Mouse (Mus musculus) A20 (cell line): ENCODE data around the gene Por.
A peak's percentile ranks its signal among the peaks of the same experiment; 100 is the strongest.

Experiments
- DNase-seq: peaks from one replicate; pipeline ENCODE4 v3.0.0-alpha.2; 2011; ENCODE audit warnings: low read depth, low spot score

Gene Por

DNA sequence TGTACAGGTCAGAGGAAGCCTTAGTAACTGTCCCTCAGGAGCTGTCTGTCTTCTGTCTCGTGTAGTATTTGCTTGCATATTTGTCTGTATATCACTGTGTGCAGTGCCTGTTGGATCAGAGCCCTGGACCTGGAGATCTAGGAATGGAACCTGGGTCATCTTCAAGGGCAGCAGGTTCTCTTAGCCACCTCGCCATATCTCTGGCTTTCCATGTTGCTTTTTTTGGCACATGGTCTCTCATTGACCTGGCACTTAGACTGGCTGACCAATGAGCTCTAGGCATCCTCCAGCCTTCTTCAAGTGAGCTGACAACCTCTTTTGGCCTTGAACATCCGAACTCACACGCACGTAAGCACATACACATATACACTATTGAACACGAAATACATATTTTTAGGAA, 32.4 kb downstream of the Por start:
- DNase-seq = no peak

DNA sequence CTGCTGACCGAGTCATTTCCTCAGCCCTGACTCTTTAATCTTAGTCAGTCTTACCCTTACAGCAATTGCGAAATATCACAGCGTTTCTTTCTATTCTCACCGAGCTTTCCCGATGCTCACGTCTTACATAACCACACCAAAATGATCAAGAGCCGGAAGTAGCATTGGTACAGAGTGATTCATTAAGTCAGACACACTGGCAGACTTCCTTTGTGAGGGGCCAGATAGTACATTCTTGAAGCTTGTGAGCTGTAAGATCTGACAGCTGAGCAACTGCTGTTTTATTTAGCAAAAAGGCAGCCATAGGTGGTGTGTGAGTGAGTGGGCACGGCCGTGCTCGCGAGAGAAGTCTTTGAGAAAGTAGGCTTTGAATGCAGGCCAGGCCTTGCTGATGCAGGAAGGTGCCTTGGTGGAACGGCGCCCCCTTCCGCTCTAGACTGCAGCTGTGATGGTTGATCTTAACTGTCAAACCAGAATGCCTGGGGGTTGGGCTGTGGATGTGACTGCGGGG, 32.9 kb downstream of the Por start:
- peak; percentile 18 for DNase-seq

DNA sequence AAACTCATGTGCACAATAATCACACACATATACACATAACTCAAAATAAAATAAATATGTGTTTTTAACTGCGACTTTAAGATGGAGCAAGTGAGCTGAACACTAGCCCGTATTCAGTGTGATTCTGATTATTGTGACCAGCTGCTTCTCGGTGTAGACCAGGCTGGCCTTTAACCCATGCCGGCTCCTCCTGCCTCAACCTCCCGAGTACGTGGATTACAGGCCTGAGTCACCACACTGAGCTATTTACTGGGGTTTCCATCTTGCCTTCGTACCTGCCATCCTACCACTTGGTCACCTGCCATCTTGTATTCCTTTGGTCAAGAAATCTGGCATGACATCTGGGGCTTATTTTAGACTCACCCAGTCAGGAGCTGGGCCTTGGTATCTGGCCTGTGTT, 33.6 kb downstream of the Por start:
- no peak for DNase-seq

DNA sequence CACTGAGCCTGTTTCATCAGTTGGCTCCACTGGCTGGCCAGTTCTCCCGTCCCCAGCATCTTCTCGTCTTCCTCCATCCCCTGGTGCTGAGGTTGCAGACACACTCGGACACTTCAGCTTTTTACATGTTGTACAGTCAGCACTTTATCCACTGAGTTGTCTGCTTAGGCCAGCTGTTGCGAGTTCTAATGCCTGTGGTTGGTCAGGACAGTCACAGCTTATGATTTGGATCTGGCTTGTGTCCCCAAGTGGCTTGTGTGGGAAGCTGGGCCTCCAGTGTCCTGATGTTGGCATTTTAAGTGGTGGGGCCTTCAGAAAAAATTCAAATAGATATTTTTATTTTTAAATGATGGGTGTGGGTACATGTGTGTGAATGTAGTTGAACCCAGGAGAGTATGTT, 35.5 kb downstream of the Por start:
- no peak for DNase-seq

DNA sequence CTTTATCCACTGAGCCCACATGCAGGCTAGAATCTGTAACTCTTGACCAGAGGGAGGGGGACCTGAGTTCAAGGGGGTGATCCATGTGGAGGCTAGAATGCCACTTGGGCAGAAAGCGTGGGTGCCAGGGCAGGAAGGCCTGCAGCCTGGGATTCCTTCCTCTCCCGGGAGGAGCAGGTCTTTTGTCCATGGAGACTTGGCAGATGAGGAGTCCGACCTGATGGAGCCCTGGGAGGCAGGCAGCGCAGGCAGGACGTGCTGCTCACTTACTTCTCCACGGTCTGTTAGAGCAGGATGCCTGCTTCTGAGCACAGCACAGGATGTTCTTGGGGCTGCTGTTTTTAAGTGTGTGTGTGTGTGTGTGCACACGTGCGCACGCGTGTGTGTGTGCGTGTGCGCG, 37.2 kb downstream of the Por start:
- DNase-seq = no peak

DNA sequence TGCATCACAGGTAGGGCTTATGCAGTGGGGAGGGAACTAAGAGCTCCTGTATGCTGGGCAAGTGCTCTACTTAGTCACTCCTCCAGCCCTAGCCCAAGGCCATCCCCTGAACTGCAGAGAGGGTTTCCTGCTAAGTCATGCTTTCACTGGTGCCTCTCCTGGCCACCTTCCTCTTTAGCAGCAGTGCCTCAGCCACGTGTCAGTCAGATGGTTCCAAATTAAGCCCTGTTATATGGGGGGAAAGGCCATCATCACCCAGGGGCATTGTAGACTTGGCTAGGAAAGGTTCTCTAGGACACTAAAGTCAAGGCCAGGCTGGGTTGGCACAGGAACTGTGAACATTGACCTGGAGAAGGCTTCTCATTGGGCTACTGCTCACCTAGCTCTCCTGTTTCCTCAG, 38.0 kb downstream of the Por start:
- peak; percentile 60 for DNase-seq

DNA sequence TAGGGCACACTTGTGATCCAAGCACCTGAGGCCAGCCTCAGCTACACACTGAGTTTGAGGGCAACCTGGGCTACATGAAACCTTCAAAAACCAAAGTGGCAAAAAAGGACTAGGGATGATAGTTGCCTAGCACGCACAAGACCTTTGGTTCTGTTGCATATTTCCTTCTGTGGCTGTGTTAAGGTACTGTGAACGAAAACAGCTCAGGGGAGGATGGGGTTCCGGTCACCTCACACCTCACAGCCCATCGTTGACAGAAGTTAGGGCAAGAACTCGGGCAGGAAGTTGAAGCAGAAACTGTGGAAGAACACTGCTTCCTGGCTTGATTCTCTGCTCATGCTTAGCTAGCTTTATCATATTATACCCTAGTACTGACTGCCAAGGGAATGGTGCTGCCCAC, 39.9 kb downstream of the Por start:
- DNase-seq = no peak

DNA sequence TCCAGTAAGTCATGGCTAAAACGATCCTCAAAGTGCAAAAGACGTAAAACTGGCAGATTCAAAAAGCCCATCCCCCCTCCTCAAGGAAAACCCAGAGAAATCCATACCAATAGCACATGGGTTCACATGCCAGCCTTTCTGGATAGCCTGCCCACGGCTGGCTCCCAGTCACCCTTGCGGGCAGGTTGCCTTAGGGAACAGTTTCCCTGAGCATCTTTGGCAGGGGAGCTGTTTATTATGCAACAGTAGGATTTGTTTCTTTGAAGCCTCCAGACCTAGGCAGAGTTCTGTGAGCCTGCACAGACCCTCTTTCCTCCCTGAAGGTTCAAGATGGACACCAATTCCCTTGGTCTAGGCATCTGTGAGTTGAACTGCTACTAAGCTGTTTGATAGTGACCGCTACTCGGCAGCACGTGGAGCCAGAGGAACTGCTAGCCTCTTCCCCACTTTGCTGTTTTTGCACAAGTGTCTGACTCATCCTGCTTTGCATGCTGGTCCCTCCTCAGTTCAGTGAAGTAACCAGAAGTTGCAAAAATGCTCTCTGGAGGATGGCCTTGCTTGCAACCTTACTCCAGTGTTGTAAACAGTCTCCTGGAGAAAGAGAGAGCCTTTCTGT, 40.9 kb downstream of the Por start:
- peak; percentile 78 for DNase-seq

DNA sequence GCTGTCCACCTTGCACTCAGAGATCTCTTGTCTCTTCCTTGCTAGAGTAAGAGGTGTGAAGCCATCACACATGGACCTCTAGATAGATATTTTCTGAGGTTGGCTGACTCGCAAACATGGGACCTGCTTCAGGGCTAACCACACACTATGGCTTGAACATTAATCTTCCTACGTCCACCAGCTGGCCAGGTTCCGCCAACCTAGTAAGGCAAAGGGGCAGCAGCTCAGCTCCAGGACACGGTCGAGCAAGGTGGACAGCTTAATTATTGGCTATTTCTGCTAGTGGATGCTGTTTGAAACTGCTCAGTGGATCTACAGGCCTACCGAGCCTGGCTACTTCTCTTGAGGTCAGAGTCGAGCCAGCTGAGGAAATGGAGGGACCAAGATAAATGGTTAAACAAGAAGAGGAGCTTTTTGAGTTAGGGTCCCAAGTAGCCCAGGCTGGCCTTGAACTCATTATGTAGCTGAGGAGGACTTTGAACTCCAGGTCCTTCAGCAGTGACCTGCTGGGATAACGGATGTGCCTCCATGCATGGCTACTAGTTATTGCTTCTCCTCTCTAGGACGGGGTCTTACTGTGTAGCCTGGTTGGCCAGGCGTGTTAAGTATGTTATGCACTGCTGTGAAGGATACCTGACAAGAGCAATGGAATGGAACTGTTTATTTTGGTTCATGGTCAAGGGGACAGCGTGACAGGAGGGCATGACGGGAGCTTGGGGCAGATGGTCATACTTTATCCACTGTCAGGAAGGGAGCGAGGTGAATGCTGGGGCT, 41.9 kb downstream of the Por start:
- no peak for DNase-seq

DNA sequence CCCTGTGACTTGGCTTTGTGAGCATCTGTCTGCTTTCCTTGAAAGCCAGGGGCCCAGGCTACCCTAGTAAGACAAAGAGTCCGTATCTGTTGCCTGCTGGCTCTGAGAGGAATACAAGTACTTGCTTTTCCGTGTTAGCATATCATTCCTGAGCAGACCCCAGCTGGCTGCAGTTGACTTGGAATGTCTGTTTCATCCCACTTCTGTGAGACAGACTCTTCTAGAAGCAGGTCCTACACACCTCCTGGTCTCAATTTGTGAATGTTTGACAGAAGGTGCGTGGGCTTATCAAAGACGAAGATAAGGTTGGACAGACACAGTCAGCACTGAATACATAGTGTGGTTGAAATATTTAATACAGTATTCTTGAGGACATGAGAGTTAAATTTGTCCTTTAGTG, 43.0 kb downstream of the Por start:
- DNase-seq = peak; percentile 24

DNA sequence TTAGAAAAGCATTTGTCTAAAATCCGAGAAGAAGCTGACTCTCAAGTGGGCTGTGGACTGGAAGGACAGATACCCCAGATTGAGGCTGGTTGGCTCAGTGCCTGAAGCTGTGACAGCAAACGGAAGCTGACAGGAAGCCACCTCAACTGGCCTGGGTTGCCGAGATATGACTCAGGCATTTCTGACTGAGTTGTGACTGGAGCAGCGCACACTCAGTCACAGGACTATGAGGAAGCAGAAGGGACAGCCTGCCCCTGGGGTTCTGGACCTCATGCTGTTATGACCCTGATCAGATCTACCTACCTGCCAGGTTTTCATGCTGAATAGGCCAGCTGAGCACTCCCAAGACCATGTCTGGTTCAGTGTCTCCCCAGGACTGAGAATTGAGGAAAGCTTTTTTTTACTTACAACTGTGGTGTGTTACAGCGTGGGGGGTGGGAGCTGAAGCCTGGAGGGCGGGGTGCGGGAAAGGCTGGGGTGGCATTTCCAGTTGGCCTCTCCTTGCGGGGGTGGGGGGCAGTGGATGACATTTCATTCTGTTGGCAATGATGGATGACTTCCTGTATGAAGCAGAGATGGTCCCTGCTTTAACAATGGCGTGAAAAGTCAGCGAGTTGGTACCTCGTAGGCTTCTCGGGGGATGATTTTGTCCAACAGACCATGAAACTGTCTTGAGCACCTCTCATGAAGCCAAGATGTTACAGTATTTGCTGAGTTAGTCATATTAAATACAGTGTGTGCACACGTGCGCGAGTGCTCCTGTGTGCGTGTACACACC, 43.8 kb downstream of the Por start:
- peak; percentile 82 for DNase-seq

DNA sequence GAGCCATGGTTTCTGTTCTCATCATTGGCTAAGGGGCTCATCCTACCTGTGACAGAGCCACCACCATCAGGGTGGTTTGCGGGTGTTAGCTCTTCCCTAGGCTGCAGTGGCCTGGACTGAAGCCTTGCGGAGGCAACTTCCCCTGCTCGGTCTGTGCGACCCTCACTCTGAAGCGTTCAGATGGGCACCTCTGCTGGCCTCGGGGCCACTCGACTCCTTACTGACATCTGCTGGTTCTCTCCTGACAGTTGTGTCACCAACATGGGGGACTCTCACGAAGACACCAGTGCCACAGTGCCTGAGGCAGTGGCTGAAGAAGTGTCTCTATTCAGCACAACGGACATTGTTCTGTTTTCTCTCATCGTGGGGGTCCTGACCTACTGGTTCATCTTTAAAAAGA, 45.8 kb downstream of the Por start:
- peak; percentile 22 for DNase-seq

DNA sequence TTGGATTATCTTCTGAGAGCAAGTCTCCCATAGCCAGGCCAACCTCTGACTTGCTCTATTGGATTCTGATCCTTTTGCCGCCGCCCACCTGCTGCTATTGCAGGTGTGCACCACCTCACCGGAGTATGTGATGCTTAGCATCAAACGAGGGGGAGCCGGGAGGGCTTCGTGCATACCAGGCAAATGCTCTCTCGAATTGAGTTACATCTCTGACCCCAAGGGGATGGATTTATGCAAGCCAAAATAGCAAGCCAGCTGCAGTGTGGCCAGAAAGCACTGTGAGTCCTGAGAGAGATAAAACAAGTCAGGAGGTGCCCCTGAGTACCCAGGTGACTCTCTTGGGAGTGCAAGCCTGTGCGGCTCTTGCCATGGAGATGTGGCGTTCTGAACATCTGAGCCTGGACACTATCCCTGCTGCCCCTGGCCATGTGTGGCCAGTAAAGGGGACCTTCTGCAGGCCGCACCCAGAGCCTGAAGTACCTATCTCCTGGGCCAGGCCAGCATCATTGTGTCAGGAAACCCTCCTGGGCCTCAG, 49.8 kb downstream of the Por start:
- DNase-seq = no peak

DNA sequence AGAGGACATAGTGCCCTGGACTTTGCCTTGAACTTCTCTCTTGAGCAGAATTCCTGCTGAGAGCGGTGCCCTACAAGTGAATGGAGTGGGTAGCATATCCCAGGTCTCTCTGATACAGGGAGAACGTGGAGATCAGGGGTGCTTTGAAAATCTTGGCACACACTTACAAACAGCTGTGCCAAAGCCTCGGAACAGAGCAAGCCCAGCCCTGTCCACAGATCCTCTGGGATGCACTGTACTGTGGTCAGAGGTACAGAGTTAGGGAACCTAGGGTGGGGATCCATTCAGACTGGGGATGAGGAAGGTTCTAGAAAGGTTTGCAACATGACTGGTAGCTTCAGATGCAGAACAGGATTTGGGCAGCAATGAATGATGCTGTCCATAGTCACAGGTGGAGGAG, 50.3 kb downstream of the Por start:
- DNase-seq = no peak

DNA sequence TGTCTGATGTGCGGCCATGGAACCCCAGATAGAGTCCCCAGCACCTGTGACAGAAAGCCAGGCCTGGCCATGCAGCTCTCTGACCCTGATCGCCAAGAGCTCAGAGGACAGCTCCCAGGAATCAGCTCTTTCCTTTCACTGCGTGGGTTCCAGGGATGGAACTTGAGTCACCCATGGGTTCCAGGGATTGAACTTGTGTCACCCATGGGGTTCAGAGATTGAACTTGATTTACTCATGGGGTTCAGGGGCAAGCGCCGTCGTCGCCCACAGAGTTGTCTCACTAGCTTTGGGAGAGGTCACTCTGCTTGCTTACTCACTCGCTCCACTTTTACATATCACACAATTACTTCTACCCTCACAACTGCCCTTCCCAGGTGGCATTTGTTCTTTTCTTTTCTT, 51.2 kb downstream of the Por start:
- no peak for DNase-seq

DNA sequence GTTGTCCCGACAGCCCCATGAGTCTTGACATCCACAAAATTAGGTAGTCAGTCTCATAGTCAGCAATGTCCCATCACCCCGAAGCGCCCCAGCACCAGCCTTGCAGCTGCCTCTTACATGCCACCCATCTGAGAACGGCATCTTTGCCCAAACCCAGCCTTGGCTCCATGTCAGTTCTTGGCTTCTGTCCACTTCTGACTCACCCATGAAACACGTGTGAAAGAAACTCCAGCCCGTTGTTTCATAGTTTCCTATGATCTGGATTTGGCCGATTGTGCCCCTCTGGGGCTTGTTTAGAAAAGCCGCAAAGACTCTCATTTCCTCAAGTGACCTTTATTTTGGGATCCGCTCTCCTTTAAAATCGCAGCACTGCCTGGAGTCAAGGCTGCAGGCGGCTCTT, 52.3 kb downstream of the Por start:
- no peak for DNase-seq

DNA sequence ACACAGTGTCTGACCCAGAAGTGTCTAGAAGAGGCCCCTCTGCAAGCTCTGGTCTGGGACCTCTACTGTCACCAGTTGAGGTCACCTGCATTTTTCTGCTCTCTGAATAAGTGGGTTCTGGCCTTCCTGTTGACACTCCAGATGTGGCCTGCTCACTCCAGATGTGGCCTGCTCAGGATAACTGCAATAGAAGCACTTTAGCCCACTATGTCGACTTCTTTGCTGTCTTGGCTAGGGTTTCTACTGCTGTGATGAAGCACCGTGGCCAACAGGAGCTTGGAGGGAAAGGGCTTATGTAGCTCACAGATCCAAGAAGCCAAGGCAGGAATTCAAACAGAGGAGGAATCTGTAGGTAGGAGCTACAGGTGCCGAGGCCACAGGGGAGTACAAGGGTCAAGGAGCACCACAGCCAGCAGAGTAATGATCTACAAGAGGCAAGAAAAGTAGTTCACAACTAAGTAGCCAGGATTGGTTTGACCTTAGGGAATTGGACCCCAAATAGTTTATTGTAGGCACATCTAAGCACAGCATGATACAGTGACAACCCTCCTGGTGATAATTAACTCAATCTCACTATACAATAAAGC, 53.4 kb downstream of the Por start:
- no peak for DNase-seq

DNA sequence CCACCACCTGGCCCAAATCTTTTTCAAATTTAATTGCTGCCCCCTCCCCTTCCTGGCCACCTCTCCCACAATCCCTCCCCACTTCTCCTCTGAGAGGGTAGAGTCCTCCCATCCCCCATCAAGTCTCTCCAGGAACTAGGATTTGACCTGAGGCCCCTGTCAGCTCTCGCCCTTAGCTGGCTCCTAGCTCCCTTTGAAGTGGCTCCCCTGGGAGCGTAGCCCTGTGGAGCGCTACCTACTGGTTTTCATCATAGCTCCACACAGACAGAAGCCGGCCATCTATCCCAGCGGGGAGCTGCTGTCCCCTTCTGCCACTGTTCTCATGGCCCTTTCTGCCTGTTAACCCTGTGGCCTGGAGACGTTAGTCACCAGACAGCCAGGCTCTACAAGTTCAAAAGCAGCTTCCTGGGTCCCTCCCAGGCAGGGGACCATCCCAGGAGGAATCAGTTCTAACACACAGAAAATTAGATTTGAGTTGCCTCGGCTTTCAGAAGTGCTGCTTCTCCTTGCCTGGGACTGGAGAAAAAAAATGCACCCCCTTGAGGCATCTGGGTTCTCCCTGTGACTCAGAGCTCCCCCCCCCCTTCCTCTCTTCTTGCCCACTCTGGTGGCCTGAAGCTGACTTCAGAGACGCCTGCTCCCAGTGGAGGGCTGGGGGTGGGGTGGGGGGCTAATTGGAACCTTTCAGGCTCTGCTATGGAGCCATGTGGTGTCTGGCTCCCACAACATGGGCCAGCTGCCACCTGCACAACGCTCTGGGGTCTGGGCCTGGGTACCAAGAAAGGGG, 54.9 kb downstream of the Por start:
- DNase-seq = no peak

DNA sequence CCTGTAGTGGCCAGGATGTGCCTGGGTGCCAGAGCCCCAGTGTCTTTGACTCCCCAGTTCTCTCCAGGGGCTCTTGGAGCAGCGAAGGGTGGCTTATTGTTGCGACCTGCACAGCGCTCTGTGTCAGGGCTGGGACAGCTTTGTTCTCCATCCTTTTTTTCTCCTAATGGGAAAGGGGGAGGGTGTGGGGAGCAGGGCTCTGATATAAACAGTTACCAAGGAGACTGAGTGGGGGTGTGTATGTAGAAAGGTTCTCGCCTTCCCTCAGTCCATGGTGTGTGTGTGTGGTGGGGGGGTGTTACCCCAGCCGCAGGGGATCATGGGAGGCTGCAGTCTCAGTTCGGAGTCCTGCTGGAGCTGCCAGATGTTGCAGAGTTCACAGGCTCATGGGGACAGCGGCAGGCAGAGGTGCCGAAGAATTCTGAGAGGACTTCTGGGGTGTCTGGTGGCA, 55.6 kb downstream of the Por start:
- DNase-seq = no peak

DNA sequence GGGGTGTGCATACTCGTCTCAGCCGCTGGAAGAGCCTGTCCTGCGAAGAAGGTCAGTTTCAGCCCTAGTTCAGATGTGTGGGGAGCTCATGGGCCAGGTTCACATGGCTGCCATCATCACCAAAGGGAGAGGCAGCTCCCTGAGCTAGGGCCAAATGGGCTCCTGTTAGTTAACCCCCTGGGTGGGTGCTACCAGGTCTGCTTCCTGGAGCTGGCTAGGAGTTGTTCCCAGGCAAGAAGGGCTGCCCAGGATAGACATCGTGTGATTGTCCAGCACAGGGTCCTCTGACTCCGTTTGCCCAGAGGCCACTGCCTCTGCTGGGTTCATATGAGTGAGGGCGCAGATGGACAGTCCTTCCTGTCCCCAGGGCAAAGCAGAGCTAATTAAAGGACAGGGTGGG, 56.2 kb downstream of the Por start:
- no peak for DNase-seq
